Mouse (Mus musculus) testis, adult 2 months (tissue): ENCODE measurements around the gene Ttpal. TPM values are rescaled to one million over a fixed set of nuclear protein-coding genes. Genes with fewer than 3 reads are reported as not detected.

Experiments
- H3K27ac ChIP-seq: fragments of 200-500 bp; 2 replicates; pipeline ENCODE4 v1.5.1; 2012; ENCODE audit warnings: low read depth, low read length; ENCODE audit not compliant: control insufficient read depth, insufficient read depth
- H3K27me3 ChIP-seq: fragments of 200-500 bp; 2 replicates; pipeline ENCODE4 v1.6.1; 2012; ENCODE audit warnings: mild to moderate bottlenecking, low read length, moderate library complexity; ENCODE audit not compliant: control insufficient read depth, insufficient read depth
- H3K36me3 ChIP-seq: fragments of 200-500 bp; 2 replicates; pipeline ENCODE4 v1.6.1; 2012; ENCODE audit warnings: mild to moderate bottlenecking, low read length; ENCODE audit not compliant: control insufficient read depth, insufficient read depth
- H3K4me1 ChIP-seq: fragments of 200-500 bp; 2 replicates; pipeline ENCODE4 v1.6.1; 2012; ENCODE audit warnings: low read length; ENCODE audit not compliant: control insufficient read depth, insufficient read depth
- H3K4me3 ChIP-seq: fragments of 200-500 bp; 2 replicates; pipeline ENCODE4 v1.5.1; 2012; ENCODE audit warnings: low read depth, mild to moderate bottlenecking, low read length, moderate library complexity, mixed read lengths; ENCODE audit not compliant: control insufficient read depth
- CTCF ChIP-seq: fragments of 200-500 bp; IDR thresholded peaks from 2 replicates; pipeline ENCODE4 v1.5.1; 2012; ENCODE audit warnings: low read depth, mild to moderate bottlenecking, inconsistent platforms, low read length, moderate library complexity; ENCODE audit not compliant: control insufficient read depth, insufficient read depth, insufficient replicate concordance
- POLR2A ChIP-seq: fragments of 200-500 bp; IDR thresholded peaks from 2 replicates; pipeline ENCODE4 v1.6.1; 2012; ENCODE audit warnings: low read depth, mild to moderate bottlenecking, inconsistent platforms, low read length, moderate library complexity; ENCODE audit not compliant: control insufficient read depth
- polyA plus RNA-seq: library from polyadenylated mRNA; depleted of rRNA; stranded (reverse); fragments of >200 nt; gene quantifications from 2 replicates; pipeline ENCODE4 v1.2.3, GENCODE M21; 2012

The Ttpal gene
- polyA plus RNA-seq, 1 experiment = 4.0 TPM

DNA sequence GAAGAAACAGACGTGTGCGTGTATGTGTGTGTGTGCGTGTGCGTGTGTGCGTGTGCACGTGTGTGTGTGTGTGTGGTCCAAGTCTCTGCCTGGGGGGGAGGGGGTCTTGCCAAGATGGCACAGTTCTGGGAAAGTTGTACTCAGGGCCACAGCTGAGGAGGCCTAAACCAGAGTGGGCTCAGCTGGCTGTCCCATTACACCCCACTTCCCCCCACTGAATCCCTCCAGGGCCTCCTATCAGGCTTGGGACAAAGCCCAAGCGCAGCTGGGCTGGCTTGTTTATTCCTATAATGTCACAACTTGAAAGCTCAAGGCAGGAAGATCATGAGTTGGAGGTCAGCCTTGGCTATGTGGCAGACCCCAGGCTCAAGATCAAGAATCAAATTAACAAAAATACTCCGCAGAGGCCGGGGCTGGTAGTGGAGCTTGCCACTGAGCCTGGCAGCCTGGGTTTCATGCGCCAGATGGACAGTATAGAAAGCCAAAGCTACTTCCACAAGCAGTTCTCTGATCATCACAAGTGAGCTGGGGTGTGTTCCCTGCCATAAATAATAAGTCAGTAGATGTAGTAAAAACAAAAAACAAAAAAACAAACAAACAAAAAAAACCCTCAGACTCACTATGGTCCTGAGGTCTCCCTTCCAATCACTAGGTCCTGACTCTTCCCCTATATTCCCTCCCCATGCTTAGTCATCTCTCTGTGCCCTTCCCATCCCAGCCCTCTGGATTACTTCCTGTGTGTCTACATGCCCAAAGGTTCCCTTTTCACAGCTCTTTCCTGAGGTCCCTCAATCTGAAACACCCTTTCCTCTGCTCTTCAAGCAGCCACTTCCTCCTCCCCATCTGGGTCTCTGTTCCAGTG, 18.7 kb upstream of the Ttpal start:
- H3K27me3 ChIP-seq = no peaks in the 10 kb centered on the region
- no peak overlapping the region for H3K27ac ChIP-seq
- TF ChIP-seq CTCF (no peak), POLR2A (no peak)
- H3K4me3 ChIP-seq = no peak overlapping the region
- H3K4me1 ChIP-seq = peaks cover 7% of the 10 kb centered on the region
- H3K36me3 ChIP-seq = no peaks in the 10 kb centered on the region

DNA sequence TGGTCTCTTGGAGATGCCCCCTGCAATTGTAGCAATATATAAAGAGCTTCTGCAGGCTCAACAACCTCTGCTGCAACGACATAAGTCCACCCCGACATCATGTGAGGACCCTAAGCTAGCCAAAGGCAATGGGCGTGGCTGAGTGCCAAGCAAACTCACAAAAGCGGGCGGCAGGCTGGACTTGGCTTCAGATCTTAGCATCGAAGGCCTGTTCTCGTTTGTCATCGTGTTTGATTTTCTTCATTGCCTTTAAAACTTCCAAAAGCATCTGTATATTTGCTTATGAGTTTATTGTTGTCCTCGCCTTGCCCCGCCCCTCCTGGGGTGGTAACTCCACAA, 18.1 kb upstream of the Ttpal start:
- H3K36me3 ChIP-seq = no peaks in the 10 kb centered on the region

DNA sequence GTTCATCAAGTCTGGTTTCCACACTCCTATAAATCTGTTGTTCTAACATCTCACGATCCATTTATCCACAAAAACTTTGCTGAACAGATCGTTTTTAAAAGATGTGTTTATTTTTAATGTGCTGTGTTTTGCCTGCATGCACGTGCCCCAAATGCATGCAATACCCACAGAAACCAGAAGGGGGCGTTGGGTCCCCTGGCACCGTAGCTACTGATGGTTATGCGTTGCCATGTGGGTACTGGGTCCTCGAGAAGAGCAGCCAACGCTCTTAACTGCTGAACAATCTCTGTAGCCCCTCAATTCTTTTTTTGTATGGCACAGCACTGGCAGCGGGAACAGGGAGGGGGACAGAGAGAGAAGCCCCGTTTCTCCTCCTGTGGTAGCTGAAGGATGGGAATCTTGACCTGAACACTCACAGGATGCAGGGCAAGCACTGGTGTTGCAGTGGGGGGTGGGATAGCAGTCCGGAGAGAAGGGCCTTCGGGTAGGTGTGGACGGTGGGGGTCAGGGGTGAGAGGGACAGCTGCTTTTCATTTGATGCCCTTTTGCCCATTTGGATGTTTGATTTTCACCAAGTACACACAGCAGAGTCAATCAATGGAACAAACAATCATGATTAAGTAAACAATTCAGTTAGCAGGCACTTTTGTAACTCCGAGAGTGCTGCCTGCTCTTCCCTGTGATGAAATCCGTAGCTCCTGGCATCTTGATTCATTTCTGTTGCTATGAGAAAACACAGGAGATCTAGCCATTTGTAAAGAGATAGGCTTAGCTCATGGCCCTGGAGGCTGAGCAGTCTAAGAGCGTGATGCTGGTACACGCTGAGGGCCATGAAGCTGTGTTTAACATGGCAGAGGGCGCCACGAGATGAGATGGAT, 15.5 kb upstream of the Ttpal start:
- Histone ChIP-seq H3K4me1 (peaks cover 18% of the 10 kb centered on the region), H3K27ac (peak overlapping the region; percentile 86), H3K27me3 (no peaks in the 10 kb centered on the region), H3K36me3 (no peaks in the 10 kb centered on the region), H3K4me3 (peak overlapping the region; percentile 91)
- TF ChIP-seq CTCF (peak; percentile 95), POLR2A (peak; percentile 70)

More for the DNA sequence above, 18.1 kb upstream of the Ttpal start:
- Histone ChIP-seq H3K4me3 (no peak overlapping the region), H3K27ac (no peak overlapping the region), H3K4me1 (peaks cover 10% of the 10 kb centered on the region), H3K27me3 (no peaks in the 10 kb centered on the region)
- no peak for TF ChIP-seq POLR2A
- TF ChIP-seq CTCF = no peak

DNA sequence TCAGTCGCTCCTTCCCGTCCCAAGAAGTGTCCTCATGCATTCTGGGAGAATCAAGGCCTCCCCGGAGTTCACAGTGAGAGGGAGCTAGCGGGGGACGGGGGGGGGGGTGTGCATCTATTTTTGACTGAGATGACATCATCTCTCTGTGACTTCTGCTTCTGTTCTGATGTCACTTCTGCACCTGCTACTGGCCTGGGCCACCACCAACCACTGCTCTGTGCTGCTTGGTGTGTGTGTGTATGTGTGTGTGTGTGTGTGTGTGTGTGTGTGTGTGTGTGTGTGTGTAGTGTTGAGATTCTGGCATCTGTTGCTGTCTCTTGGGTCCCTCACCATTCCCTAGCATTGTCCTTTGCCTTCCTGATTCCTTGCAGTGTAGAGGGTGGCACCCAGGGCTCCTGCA, 14.6 kb upstream of the Ttpal start:
- TF ChIP-seq POLR2A (no peak; the same call in 1 of the 2 replicates), CTCF (no peak)
- Histone ChIP-seq H3K4me3 (peak overlapping the region; percentile 91), H3K27me3 (no peaks in the 10 kb centered on the region), H3K4me1 (peaks cover 18% of the 10 kb centered on the region), H3K27ac (peak overlapping the region; percentile 86), H3K36me3 (no peaks in the 10 kb centered on the region)

DNA sequence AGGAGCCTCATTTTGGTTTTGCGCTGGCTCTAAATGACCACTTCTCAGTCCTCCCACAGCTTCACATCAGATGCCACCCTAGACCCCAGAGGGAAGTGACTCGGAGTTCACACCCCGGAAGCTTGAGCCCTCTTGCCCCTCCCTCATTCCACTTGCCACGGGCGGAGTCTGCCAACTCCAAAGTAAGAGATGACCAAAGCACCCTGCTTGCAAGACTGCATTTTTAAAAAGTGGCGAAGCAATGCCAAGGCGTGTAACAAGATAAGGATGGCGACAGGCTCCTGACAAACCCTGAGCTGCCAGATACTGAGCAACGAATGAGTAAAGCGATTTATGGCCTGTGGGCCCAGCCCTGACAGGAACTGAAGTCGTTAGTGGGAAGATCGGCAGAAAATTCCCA, 11.9 kb upstream of the Ttpal start:
- peak overlapping the region; percentile 21; the same call in 1 of the 2 replicates for H3K4me3 ChIP-seq

DNA sequence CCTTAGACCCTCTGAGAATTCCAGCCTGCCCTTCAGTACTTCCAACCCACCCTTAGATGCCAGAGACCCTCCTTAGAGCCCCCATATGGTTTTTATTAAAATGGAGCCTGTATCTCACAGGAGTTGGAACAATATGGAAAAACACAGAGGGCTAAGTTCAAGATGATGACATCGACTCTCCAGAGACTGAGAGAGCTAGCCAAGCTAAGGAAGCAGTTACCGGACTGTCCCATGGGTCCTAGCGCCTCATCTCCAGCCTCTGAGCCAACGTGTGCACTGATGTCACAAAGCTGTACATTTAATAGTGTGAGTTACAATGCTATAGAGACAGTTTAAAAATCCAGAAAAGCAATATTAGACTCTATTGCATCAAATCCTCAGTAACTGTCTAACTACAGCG, 11.1 kb upstream of the Ttpal start:
- no peaks in the 10 kb centered on the region for H3K36me3 ChIP-seq
- H3K4me1 ChIP-seq = peaks cover 14% of the 10 kb centered on the region
- TF ChIP-seq CTCF = no peak
- no peak for TF ChIP-seq POLR2A

More for the DNA sequence above, 11.9 kb upstream of the Ttpal start:
- H3K27me3 ChIP-seq = no peaks in the 10 kb centered on the region
- peaks cover 15% of the 10 kb centered on the region for H3K4me1 ChIP-seq
- TF ChIP-seq CTCF (no peak), POLR2A (no peak)
- H3K36me3 ChIP-seq = no peaks in the 10 kb centered on the region
- H3K27ac ChIP-seq = no peak overlapping the region

DNA sequence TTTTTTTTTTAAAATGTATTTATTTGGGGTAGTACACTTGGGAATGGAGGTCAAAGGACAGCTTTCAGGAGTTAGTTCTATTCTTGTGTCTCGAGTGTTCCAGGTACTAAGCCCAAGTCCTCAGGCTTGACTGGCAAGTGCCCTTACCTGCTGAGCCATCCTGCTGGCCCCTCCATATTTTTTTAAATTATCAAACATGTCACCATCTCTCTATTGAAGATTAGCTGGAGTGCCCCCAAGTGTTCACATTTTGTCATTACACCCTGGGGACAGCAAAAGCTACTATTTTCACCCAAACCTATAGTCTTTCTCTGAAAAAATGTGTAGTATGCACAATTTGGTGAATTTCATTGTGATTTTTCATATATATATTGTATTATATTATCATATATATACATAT, 10.0 kb upstream of the Ttpal start:
- Histone ChIP-seq H3K27me3 (no peaks in the 10 kb centered on the region), H3K4me3 (no peak overlapping the region)
- TF ChIP-seq CTCF (peak; percentile 8; the same call in 1 of the 2 replicates), POLR2A (no peak)

More for the DNA sequence above, 11.1 kb upstream of the Ttpal start:
- Histone ChIP-seq H3K27ac (no peak overlapping the region), H3K4me3 (no peak overlapping the region), H3K27me3 (no peaks in the 10 kb centered on the region)

More for the DNA sequence above, 10.0 kb upstream of the Ttpal start:
- no peak overlapping the region for H3K27ac ChIP-seq
- peaks cover 16% of the 10 kb centered on the region for H3K4me1 ChIP-seq
- H3K36me3 ChIP-seq = no peaks in the 10 kb centered on the region
